Mouse (Mus musculus) MEL (cell line): ENCODE measurements around the gene Plpp4.

Experiments used
- BHLHE40 ChIP-seq: IDR thresholded peaks from 2 replicates; pipeline ENCODE4 v1.6.1; 2012; ENCODE audit warnings: low read depth, mild to moderate bottlenecking, inconsistent platforms, low read length, improper control_type of control experiment, borderline replicate concordance
- CTCF ChIP-seq, 3 experiments: IDR thresholded peaks in 2 of 3; conservative IDR thresholded peaks in 1 of 3; 2 replicates each; pipeline ENCODE4 v1.5.1; 2011 to 2012; ENCODE audit warnings: low read length in 3 of 3, low read depth in 2 of 3, mild to moderate bottlenecking in 2 of 3, improper control_type of control experiment in 1 of 3, inconsistent platforms in 1 of 3, mixed read lengths in 1 of 3, moderate library complexity in 1 of 3; ENCODE audit not compliant: control insufficient read depth in 1 of 3, insufficient read depth in 1 of 3, poor library complexity in 1 of 3, severe bottlenecking in 1 of 3
- EP300 ChIP-seq, 2 experiments: IDR thresholded peaks; 2 replicates each; pipeline ENCODE4 v1.6.1; 2011; ENCODE audit warnings: improper control_type of control experiment in 2 of 2, low read length in 2 of 2, low read depth in 1 of 2, mild to moderate bottlenecking in 1 of 2
- ETS1 ChIP-seq: IDR thresholded peaks from 2 replicates; pipeline ENCODE4 v1.6.1; 2012; ENCODE audit warnings: low read depth, mild to moderate bottlenecking, inconsistent platforms, low read length, improper control_type of control experiment, moderate library complexity
- GATA1 ChIP-seq: IDR thresholded peaks from 2 replicates; pipeline ENCODE4 v1.6.1; 2011; ENCODE audit warnings: low read depth, low read length, improper control_type of control experiment
- TAL1 ChIP-seq: IDR thresholded peaks from 2 replicates; pipeline ENCODE4 v1.6.1; 2012; ENCODE audit warnings: mild to moderate bottlenecking, inconsistent platforms, low read length, moderate library complexity, mixed read lengths
- ZC3H11A ChIP-seq: IDR thresholded peaks from 2 replicates; pipeline ENCODE4 v1.6.1; 2012; ENCODE audit warnings: low read depth, mild to moderate bottlenecking, inconsistent platforms, low read length, improper control_type of control experiment

GRCm38 (mm10) chr7:129285186-129285868 is 28.5 kb downstream of the Plpp4 start:
- TF ChIP-seq CTCF (IDR thresholded peaks at IDR 0.05 in 2 of 3, conservative IDR thresholded peaks at IDR 0.05 in 1 of 3; ENCODE audit: control insufficient read depth in 1 of 3, insufficient read depth in 1 of 3, low read depth in 2 of 3, low read length in 3 of 3, poor library complexity in 1 of 3, severe bottlenecking in 1 of 3), result no peak
- no peak for TF ChIP-seq ETS1
- no peak for TF ChIP-seq BHLHE40
- TF ChIP-seq GATA1, result no peak
- no peak for TF ChIP-seq ZC3H11A
- no peak for TF ChIP-seq TAL1
- TF ChIP-seq EP300 (IDR thresholded peaks at IDR 0.05; ENCODE audit: low read depth in 1 of 2, low read length in 2 of 2), result no peak
